Mouse (Mus musculus) ZHBTc4 (cell line): ENCODE data around the gene Olfr592.
"Not testable (repeated sequence)": the region's sequence is repeated elsewhere in the genome, so short reads cannot be mapped to it uniquely, and the experiment has no call there.

ENCODE experiments used
- DNase-seq: peaks from one replicate; pipeline ENCODE4 v3.0.0-alpha.2; 2011; ENCODE audit warnings: low read depth, low spot score

Olfr592 gene

GRCm38 (mm10) chr7:103184503-103184902 is at the start of gene Olfr592:
Gene Olfr592 (plus strand): TSS chr7:103184803.
- not testable (repeated sequence) for DNase-seq

GRCm38 (mm10) chr7:103140579-103140978 is 44.0 kb upstream of the Olfr592 start, which contains the start of gene Olfr588-ps1:
Gene Olfr588-ps1 (plus strand): TSS chr7:103140879.
- no peak for DNase-seq

GRCm38 (mm10) chr7:103156256-103156655 is 28.3 kb upstream of the Olfr592 start, which contains the start of gene Olfr589:
Gene Olfr589 (minus strand): TSS chr7:103156356.
- DNase-seq: no peak

- no peak for DNase-seq
Observed at GRCm38 (mm10) chr7:103169697-103170096, 14.9 kb upstream of the Olfr592 start.

- DNase-seq: no peak
Observed at GRCm38 (mm10) chr7:103178240-103178639, 6.4 kb upstream of the Olfr592 start, which contains the start of gene Olfr591. Gene Olfr591 (minus strand): TSS chr7:103178340.

- DNase-seq: no peak
Observed at GRCm38 (mm10) chr7:103211562-103211961, 27.0 kb downstream of the Olfr592 start, which contains the start of gene Olfr593. Gene Olfr593 (plus strand): TSS chr7:103211862.

GRCm38 (mm10) chr7:103212050-103212449 is 27.4 kb downstream of the Olfr592 start:
- DNase-seq: not testable (repeated sequence)

- DNase-seq: no peak
Observed at GRCm38 (mm10) chr7:103216696-103217095, 32.1 kb downstream of the Olfr592 start, which contains the start of gene Olfr594. Gene Olfr594 (plus strand): TSS chr7:103216996.
